Mouse (Mus musculus) intestine, postnatal 0 days (tissue): ENCODE results near the gene Farsb. TPM values are rescaled to one million over a fixed set of nuclear protein-coding genes. Genes with fewer than 3 reads are reported as not detected.

Source experiments
- ATAC-seq: fragments of 200-750 bp; cut with Nextera tagmentation; 2 replicates; pipeline ENCODE4 v1.8.0; 2017; ENCODE audit warnings: mild to moderate bottlenecking, moderate TSS enrichment, moderate library complexity
- H3K27ac ChIP-seq: fragments of 300-500 bp; sonication (generic); 2 replicates; pipeline ENCODE4 v1.5.1; 2014; ENCODE audit warnings: mild to moderate bottlenecking, low read depth, low read length, moderate library complexity
- H3K27me3 ChIP-seq: fragments of 300-500 bp; sonication (generic); replicated peaks from 2 replicates; pipeline ENCODE4 v1.6.1; 2014; ENCODE audit warnings: low read length, mixed read lengths; ENCODE audit not compliant: control insufficient read depth, insufficient read depth
- H3K36me3 ChIP-seq: fragments of 300-500 bp; sonication (generic); 2 replicates; pipeline ENCODE4 v1.6.1; 2014; ENCODE audit warnings: mild to moderate bottlenecking, moderate library complexity; ENCODE audit not compliant: control insufficient read depth, insufficient read depth
- H3K4me1 ChIP-seq: fragments of 300-500 bp; sonication (generic); replicated peaks from 2 replicates; pipeline ENCODE4 v1.6.1; 2014; ENCODE audit warnings: antibody characterized with exemption, low read length, mixed read lengths; ENCODE audit not compliant: control insufficient read depth, insufficient read depth
- H3K4me2 ChIP-seq: fragments of 300-500 bp; sonication (generic); replicated peaks from 2 replicates; pipeline ENCODE4 v1.6.1; 2014; ENCODE audit warnings: low read depth, mild to moderate bottlenecking, moderate library complexity
- H3K4me3 ChIP-seq: fragments of 300-500 bp; sonication (generic); 2 replicates; pipeline ENCODE4 v1.5.1; 2014; ENCODE audit warnings: low read depth, low read length
- H3K9ac ChIP-seq: fragments of 300-500 bp; sonication (generic); 2 replicates; pipeline ENCODE4 v1.6.1; 2014; ENCODE audit warnings: mild to moderate bottlenecking, low read depth, low read length
- H3K9me3 ChIP-seq: fragments of 300-500 bp; sonication (generic); 2 replicates; pipeline ENCODE4 v1.6.1; 2016; ENCODE audit warnings: mixed run types; ENCODE audit not compliant: control insufficient read depth
- CTCF ChIP-seq: sonication (generic); IDR thresholded peaks from 2 replicates; pipeline ENCODE4 v1.5.1; 2016; ENCODE audit warnings: low read depth, mild to moderate bottlenecking, control low read depth, antibody characterized with exemption, moderate library complexity
- WGBS: fragments of 180-500 bp; shearing (Covaris S2); extraction: QIAGEN DNeasy Blood & Tissue Kit; methylation state at CpG from one replicate; pipeline ENCODE4 v1.1.7; 2014; 5-methylcytosine and 5-hydroxymethylcytosine counted together
- polyA plus RNA-seq: library from polyadenylated mRNA; unstranded; fragments of >200 nt; fragmentation: Nextera tagmentation; extraction: Ambion mirVana; gene quantifications from 2 replicates; pipeline ENCODE4 v1.2.1, GENCODE M21; 2015

Gene Farsb
- polyA plus RNA-seq, 1 experiment from 2014 or later: 59.2 TPM

DNA sequence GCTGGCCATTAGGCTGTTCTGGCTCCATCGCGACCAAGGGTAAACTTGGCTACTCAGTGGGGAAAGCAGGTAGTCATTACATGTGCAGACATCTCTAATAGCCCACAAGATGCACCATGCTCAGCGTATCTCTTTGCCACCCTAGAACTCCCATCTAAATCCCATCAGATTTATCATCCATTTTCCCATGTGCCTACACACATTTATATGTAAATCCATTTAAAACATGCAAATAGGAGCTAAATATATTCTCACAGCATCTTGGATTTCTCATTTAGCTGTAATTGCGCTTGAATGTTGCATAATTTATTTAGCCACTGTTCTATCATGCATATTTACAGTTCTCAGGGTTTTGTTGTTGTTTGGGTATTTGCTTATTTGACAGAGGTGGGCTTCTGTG lies 107.7 kb downstream of the Farsb start:
- H3K4me2 ChIP-seq: no peak overlapping the region
- no peaks in the 10 kb centered on the region for H3K4me1 ChIP-seq
- H3K9me3 ChIP-seq: no peaks in the 10 kb centered on the region
- WGBS: 91% methylated on average over 4 of the region's 4 CpGs
- no peak for TF ChIP-seq CTCF
- H3K4me3 ChIP-seq: no peak overlapping the region
- no peak overlapping the region for H3K27ac ChIP-seq
- ATAC-seq: no peak
- H3K36me3 ChIP-seq: no peaks in the 10 kb centered on the region; the same call in 1 of the 2 replicates
- no peaks in the 10 kb centered on the region for H3K27me3 ChIP-seq
- no peak overlapping the region for H3K9ac ChIP-seq

DNA sequence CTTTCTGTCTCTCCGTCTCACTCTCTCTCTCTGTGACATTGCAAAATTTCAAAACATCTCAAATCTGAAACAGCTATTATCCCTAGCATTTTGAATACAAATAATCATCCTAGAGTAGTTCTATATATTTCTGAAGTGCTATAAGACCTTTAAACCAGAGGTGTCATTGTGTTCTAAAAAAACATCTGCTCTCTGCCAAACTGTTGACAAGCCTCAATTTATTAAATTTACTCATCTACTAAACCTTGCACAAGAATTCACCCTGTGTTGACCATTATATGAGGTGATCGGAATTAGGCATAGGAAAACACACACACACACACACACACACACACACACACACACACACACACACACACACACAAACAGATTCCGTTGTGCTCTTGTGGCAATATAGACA lies 113.6 kb downstream of the Farsb start:
- no peak for ATAC-seq
- no peak for TF ChIP-seq CTCF
- WGBS: 91% methylated on average over 3 of the region's 3 CpGs
- no peaks in the 10 kb centered on the region; the same call in 1 of the 2 replicates for H3K4me1 ChIP-seq
- H3K36me3 ChIP-seq: no peaks in the 10 kb centered on the region
- no peak overlapping the region for H3K4me3 ChIP-seq
- no peak overlapping the region for H3K27ac ChIP-seq
- no peak overlapping the region for H3K4me2 ChIP-seq
- H3K27me3 ChIP-seq: no peaks in the 10 kb centered on the region
- H3K9me3 ChIP-seq: no peaks in the 10 kb centered on the region
- H3K9ac ChIP-seq: no peak overlapping the region

DNA sequence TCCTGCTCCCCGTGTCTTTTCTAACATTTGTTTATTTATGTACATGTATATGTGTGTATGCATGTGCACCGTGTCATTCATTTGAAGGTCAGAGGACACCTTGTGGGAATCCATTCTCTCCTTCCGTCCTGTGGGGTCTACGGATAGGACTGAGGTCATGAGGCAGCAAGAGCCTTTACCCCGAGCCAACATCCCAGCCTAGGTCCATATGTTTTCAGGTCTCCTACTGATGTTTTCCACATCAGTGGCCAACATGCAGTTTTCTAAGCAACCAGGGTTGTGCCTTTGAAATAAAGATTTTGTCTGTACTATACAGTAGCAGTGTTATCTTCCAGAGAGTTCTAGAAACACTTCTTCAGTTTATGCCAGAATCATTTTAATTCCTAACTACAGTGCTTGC lies 114.9 kb downstream of the Farsb start:
- TF ChIP-seq CTCF: no peak
- 89% methylated on average over 5 of the region's 5 CpGs for WGBS
- no peak overlapping the region for H3K4me3 ChIP-seq
- no peaks in the 10 kb centered on the region for H3K27me3 ChIP-seq
- no peaks in the 10 kb centered on the region; the same call in 1 of the 2 replicates for H3K4me1 ChIP-seq
- no peaks in the 10 kb centered on the region for H3K36me3 ChIP-seq
- no peak overlapping the region for H3K9ac ChIP-seq
- no peak for ATAC-seq
- no peaks in the 10 kb centered on the region for H3K9me3 ChIP-seq
- H3K4me2 ChIP-seq: no peak overlapping the region
- no peak overlapping the region for H3K27ac ChIP-seq

DNA sequence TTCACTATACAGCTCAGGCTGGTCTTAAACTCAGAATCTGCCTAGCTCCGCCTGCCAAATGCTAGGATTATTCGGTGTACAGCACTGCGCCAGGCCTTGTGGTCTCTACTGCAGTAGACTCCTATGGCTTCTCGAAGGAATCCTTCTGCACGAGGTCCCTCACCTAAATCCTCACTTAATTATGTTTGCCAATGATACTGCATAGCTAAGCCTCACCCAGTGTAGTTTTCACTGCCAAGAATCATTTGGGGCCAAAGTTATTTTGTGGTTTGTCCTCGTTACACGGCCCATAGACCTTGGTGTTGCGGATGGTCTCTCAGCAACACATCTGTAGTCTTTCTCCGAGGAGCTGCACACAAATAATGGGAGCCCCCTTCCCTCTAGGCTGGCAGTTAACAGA lies 116.4 kb downstream of the Farsb start:
- no peak overlapping the region for H3K9ac ChIP-seq
- no peaks in the 10 kb centered on the region for H3K36me3 ChIP-seq
- no peaks in the 10 kb centered on the region for H3K9me3 ChIP-seq
- H3K27ac ChIP-seq: no peak overlapping the region
- H3K4me1 ChIP-seq: no peaks in the 10 kb centered on the region; the same call in 1 of the 2 replicates
- 81% methylated on average over 9 of the region's 9 CpGs for WGBS
- no peak overlapping the region for H3K4me3 ChIP-seq
- no peak for ATAC-seq
- H3K4me2 ChIP-seq: no peak overlapping the region
- no peaks in the 10 kb centered on the region for H3K27me3 ChIP-seq
- no peak for TF ChIP-seq CTCF

DNA sequence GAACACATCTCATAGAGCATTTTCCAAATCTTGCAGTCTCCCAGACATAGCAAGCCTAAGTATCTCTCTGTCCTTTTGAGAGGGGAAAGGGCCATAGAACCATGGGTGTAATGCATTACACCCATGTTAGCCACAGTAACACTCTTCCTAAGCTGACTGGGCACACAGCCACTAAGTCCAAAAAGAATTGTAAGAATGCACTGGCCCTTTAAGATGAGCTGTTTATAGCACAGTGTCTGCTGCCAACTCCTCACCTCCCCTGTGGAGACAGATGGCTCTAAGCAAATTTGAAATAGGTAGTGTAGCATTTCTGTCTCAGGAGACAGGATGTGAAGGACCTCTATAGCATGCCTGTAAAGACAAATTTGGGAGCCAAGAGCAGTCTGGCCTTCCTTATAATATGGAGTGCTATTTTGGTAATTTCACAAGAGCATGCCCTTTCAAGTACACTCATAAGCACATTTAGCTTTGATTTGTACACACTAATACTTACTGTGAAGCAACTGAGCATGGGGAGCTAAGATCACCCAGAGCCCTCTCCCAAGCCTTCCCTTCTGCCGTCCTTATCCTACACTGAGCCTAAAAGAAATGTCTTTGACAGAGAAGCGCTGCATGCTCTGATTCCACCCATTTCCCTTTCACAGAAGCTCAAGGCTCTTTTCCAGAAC lies 117.0 kb downstream of the Farsb start:
- Histone ChIP-seq H3K27ac (no peak overlapping the region), H3K4me1 (no peaks in the 10 kb centered on the region; the same call in 1 of the 2 replicates), H3K36me3 (no peaks in the 10 kb centered on the region), H3K4me2 (no peak overlapping the region), H3K4me3 (no peak overlapping the region), H3K9me3 (no peaks in the 10 kb centered on the region), H3K9ac (no peak overlapping the region), H3K27me3 (no peaks in the 10 kb centered on the region)
- ATAC-seq: no peak
- 81% methylated on average over 2 of the region's 2 CpGs for WGBS
- TF ChIP-seq CTCF: no peak

DNA sequence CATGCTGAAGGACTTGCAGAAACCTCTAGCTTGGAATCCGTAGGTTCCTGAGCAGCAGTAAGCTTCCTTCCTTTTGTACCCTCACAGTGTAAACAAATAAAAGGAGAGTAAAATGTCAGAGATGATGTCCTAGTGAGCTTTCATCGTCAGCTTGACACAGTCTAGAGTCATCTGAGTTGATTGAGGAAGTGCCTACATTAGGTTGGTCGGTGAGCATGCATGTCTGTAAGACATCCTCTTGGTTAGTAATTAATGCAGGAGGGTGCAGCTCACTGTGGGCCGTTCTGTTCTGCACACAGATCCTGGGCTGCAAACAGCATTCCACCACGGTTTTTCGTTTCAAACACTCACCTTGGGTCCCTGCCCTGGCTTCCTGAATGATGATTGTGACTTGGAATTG lies 118.6 kb downstream of the Farsb start:
- no peak for TF ChIP-seq CTCF
- no peak overlapping the region for H3K4me2 ChIP-seq
- WGBS: 24% methylated on average over 6 of the region's 6 CpGs
- ATAC-seq: 0 out of 2 replicates have a peak, but pooled peaks have one; percentile 31
- no peak overlapping the region for H3K9ac ChIP-seq
- H3K36me3 ChIP-seq: no peaks in the 10 kb centered on the region
- no peaks in the 10 kb centered on the region; the same call in 1 of the 2 replicates for H3K4me1 ChIP-seq
- no peak overlapping the region for H3K27ac ChIP-seq
- H3K9me3 ChIP-seq: no peaks in the 10 kb centered on the region
- no peaks in the 10 kb centered on the region for H3K27me3 ChIP-seq
- no peak overlapping the region for H3K4me3 ChIP-seq

Other genes with a start within 250 kb of the Farsb start
- 23.0 and 25.9 TPM in 2 replicates for gene Sgpp2, start 178.6 kb downstream of the Farsb start, polyA plus RNA-seq
- 0.44 and 0.98 TPM in 2 replicates for gene Mogat1, start 22.1 kb upstream of the Farsb start, polyA plus RNA-seq
- gene BC035947, start 23.3 kb upstream of the Farsb start, polyA plus RNA-seq: 3.6 and 5.6 TPM in 2 replicates
- 75.2 and 76.0 TPM in 2 replicates for gene Acsl3, start 168.9 kb upstream of the Farsb start, polyA plus RNA-seq
- 5.1 and 5.5 TPM in 2 replicates for gene Utp14b, start 169.1 kb upstream of the Farsb start, polyA plus RNA-seq